In the genomic region with DNA sequence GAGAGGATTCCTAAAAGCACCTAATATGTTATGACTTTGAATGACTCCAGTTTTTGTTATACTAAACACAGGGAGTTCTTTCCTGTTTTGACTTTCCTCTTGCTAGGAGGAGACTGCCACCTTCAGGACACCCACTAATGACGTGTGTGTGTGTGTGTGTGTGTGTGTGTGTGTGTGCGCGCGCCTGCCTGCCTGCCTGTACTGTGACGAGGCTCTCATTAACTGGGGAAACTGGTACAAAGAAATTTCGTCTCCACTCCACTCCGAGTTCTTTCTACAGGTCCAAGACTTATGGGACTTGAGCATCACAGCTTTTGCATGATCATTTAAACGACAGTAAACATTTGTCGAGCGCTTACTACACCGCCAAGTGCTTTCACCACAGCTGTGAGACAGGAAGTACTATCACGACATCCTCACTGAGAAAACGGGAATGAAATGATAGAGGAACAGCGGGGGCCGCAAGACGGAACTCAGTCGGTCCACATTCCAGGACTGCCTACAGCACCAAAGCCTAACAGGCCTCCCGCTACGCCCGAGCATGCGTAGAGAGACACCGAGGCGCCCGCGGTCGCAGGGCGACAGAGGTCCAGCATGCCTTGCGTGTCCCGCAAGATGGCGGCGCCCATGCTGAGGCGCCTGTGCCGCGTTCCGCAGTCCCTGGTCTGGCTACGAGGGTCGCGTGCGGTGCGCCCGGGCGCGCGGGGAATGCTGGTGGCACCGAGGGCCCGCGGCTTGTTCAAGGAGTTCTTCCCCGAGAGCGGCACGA, we compare ENCODE assay signal across 8 mouse cellular contexts. TPM values are rescaled to one million over a fixed set of nuclear protein-coding genes. Genes with fewer than 3 reads are reported as not detected.
DNase-seq lines count a peak whose midpoint lies in the region; ATAC-seq and TF ChIP-seq lines count a peak whose summit lies in the region.

Gene Yars2, plus strand, starts transcription at position 597 of the 769 bp plus-strand sequence.

- peak within 1 kb of the TSS; percentile 93 for H3K9ac ChIP-seq in ES-Bruce4 (ENCODE audit: low read depth, poor library complexity, severe bottlenecking)
- H3K9ac ChIP-seq in forebrain, embryonic 14.5 days (ENCODE audit: low read length): peak within 1 kb of the TSS; percentile 83
- peak within 1 kb of the TSS; percentile 80 for H3K9ac ChIP-seq in neural tube, embryonic 15.5 days (replicated peaks)

- DNase-seq in forebrain, embryonic 14.5 days (ENCODE audit: low spot score): peak; percentile 97
- DNase-seq in heart, postnatal 14 days: peak; percentile 90
- peak; percentile 95 for DNase-seq in layer of hippocampus, adult 11-12 months (ENCODE audit: low spot score)
- DNase-seq in lung, adult 18-20 months: peak; percentile 92 to 93
- peak; percentile 94 for DNase-seq in testis, postnatal 14 days (ENCODE audit: low spot score)

- H3K27me3 ChIP-seq in ES-Bruce4 (ENCODE audit: control insufficient read depth, insufficient read depth, low read length, poor library complexity, severe bottlenecking): no peaks in the 10 kb centered on the region
- H3K27me3 ChIP-seq in forebrain, embryonic 14.5 days (replicated peaks; ENCODE audit: control insufficient read depth, insufficient read depth, low read length): no peaks in the 10 kb centered on the region
- no peaks in the 10 kb centered on the region for H3K27me3 ChIP-seq in neural tube, embryonic 15.5 days (replicated peaks)

- TF ChIP-seq POLR2A in ES-Bruce4 (IDR thresholded peaks at IDR 0.05; ENCODE audit: insufficient read depth, low read length): peak; percentile 66

- WGBS in forebrain, embryonic 14.5 days: under 1% methylated on average over 49 of the region's 50 CpGs
- under 1% methylated on average over 50 of the region's 50 CpGs for WGBS in neural tube, embryonic 15.5 days

- H3K36me3 ChIP-seq in ES-Bruce4 (ENCODE audit: control insufficient read depth, insufficient read depth, low read length, poor library complexity, severe bottlenecking): peaks cover 21% of the 10 kb centered on the region
- peaks cover 13% of the 10 kb centered on the region for H3K36me3 ChIP-seq in forebrain, embryonic 14.5 days (ENCODE audit: control insufficient read depth, insufficient read depth, low read length)
- peaks cover 10% of the 10 kb centered on the region for H3K36me3 ChIP-seq in neural tube, embryonic 15.5 days

- intact Hi-C loops in heart, postnatal 14 days (cut with DNase I): loop anchor here (1.0 to 10.0 kb wide), 3 partner anchors 100 to 465 kb away; partner anchors contain the start of gene Mzt2

- no peaks in the 10 kb centered on the region for H3K9me3 ChIP-seq in ES-Bruce4 (replicated peaks; ENCODE audit: control insufficient read depth, insufficient read depth, low read length, poor library complexity, severe bottlenecking)
- no peaks in the 10 kb centered on the region for H3K9me3 ChIP-seq in forebrain, embryonic 14.5 days (replicated peaks; ENCODE audit: control insufficient read depth, low read length)
- H3K9me3 ChIP-seq in neural tube, embryonic 15.5 days (replicated peaks): no peaks in the 10 kb centered on the region

- ATAC-seq in cerebellum, adult (ENCODE audit: insufficient number of reproducible peaks, low FRiP score, low TSS enrichment): peak; percentile 98
- ATAC-seq in forebrain, embryonic 14.5 days: peak; percentile 99
- ATAC-seq in neural tube, embryonic 15.5 days (ENCODE audit: low FRiP score): peak; percentile 100

- peaks cover 2% of the 10 kb centered on the region for H3K4me1 ChIP-seq in ES-Bruce4 (ENCODE audit: control insufficient read depth, insufficient read depth, low read length)
- H3K4me1 ChIP-seq in forebrain, embryonic 14.5 days (ENCODE audit: control insufficient read depth, insufficient read depth, low read length): peaks cover 6% of the 10 kb centered on the region
- peaks cover 21% of the 10 kb centered on the region for H3K4me1 ChIP-seq in neural tube, embryonic 15.5 days

- peak within 1 kb of the TSS; percentile 99 for H3K4me3 ChIP-seq in ES-Bruce4 (ENCODE audit: low read depth, low read length)
- H3K4me3 ChIP-seq in forebrain, embryonic 14.5 days (ENCODE audit: low read depth, low read length): peak within 1 kb of the TSS; percentile 94
- peak within 1 kb of the TSS; percentile 93 for H3K4me3 ChIP-seq in neural tube, embryonic 15.5 days (replicated peaks)

- peak within 1 kb of the TSS; percentile 89 for H3K27ac ChIP-seq in ES-Bruce4 (ENCODE audit: insufficient read depth, low read length)
- H3K27ac ChIP-seq in forebrain, embryonic 14.5 days (ENCODE audit: low read depth, low read length): peak within 1 kb of the TSS; percentile 83
- H3K27ac ChIP-seq in neural tube, embryonic 15.5 days (replicated peaks): peak within 1 kb of the TSS; percentile 96

- 0 out of 2 replicates have a peak, but pooled peaks have one; percentile 36 for TF ChIP-seq EP300 in ES-Bruce4 (IDR thresholded peaks at IDR 0.05; ENCODE audit: insufficient read depth, low read depth, low read length)

- peak; percentile 35 for TF ChIP-seq CTCF in ES-Bruce4 (IDR thresholded peaks at IDR 0.05; ENCODE audit: low read depth, low read length)

- H3K4me2 ChIP-seq in forebrain, embryonic 14.5 days (ENCODE audit: low read length): peak within 1 kb of the TSS; percentile 81
- H3K4me2 ChIP-seq in neural tube, embryonic 15.5 days: peak within 1 kb of the TSS; percentile 84

RNA-seq across cellular contexts. Expression of gene Yars2, which starts in this region (rescaled TPM):
- 31.8 and 36.6 TPM in 2 replicates for polyA plus RNA-seq in ES-Bruce4 (2011; ENCODE audit: insufficient read depth, insufficient read length, low read depth, missing spikeins)
- polyA plus RNA-seq in forebrain, embryonic 14.5 days (2014; fragmentation: Nextera tagmentation; extraction: Ambion mirVana): 24.8 and 27.2 TPM in 2 replicates
- 10 to 100 TPM; 27.1 to 27.8 TPM for total RNA-seq in heart, postnatal 14 days (2021)
- polyA plus RNA-seq in neural tube, embryonic 15.5 days (2015; fragmentation: Nextera tagmentation; extraction: Ambion mirVana): 32.6 and 35.4 TPM in 2 replicates

Comparison
In these comparisons a context has a peak if more than half of its experiments do, and no peak if none do; other contexts are left out.
1. Peak in every context shown above with its lines: DNase-seq, ATAC-seq, H3K4me3 ChIP-seq and H3K27ac ChIP-seq.